Mouse (Mus musculus) CD4-positive, CD25-positive, alpha-beta regulatory T cell, adult 4 months (primary cell): ENCODE measurements at regions not wholly inside any gene's neighbourhood (a gene's known extent, or its start where the extent isn't known, plus 50 kb on each side); places are given as distances from the start of the nearest gene placed in this dataset.

Source experiments
- ATAC-seq: one replicate; pipeline ENCODE4 v1.8.0; 2017

DNA sequence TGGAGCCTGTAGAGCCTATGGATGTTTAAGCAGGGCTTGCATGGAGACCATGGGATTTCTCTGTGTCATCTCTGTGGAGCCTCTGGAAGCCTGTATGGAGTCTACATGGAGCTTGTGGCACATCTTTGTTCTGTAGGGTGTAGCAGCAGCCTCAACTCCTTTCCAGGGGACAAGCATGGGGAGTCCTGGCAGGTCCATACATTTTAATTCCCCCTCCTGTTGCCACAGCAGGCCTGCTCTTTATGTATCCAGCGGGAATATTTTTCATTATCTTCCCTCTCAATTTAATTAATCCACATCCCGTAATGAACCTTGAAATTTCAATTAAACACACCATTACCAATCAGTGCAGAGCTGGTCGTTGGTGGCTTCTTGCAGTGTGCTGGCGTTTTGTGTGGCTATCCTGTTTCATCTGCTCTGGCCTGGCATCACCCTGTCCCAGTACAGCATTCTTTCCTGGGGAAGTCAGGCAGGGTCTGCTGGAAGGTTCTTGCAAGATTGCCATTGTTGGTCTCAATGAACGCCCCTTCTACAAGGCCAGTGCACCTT lies 81.8 kb upstream of the Hdac4 start:
- no peak for ATAC-seq

DNA sequence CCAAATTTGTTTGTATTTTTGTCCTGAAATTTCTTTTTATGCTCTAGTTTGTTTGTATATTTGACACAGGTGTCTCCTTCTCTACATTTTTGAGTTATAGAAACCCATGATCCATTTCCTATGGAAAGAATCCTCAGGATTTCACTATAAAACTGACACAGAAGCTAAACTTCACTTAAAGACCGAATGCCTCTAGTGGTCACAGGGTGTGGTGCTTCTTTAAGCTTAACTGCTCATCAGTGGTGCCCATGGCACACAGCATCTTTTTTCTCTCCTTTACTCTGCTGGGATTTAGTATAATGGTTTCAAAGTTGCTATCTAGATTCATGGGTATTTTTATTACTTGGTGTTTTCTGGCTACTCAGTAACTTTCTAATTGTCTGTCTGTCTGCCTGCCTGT lies 79.9 kb upstream of the Hdac4 start:
- no peak for ATAC-seq

DNA sequence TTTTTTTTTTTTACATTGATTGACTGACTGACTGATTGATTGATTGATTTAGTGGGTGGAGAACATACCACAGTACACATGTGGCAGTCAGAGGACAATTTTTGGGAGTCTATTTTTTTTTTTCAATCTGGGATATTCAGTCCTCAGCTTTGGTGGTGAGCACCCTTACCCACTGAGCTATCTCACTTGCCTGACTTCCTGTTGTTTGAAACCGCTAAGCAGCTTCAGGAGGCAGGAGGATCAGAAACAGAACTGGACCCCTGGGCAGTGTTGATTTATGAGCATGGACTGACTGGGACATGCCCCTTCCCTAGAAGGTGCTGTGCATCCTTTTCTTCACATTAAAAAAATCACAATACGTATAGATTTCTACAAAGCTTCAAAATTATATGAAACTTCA lies 78.3 kb upstream of the Hdac4 start:
- ATAC-seq = no peak

GRCm38 (mm10) chr1:92271676-92272291 lies 76.3 kb upstream of the Hdac4 start:
- ATAC-seq = no peak

GRCm38 (mm10) chr1:92270486-92271058 lies 75.1 kb upstream of the Hdac4 start:
- no peak for ATAC-seq

- ATAC-seq = no peak
Measured at GRCm38 (mm10) chr1:92269464-92269863, 74.0 kb upstream of the Hdac4 start.

GRCm38 (mm10) chr1:92264941-92265340 lies 69.4 kb upstream of the Hdac4 start:
- no peak for ATAC-seq

GRCm38 (mm10) chr1:92259715-92260392 lies 64.4 kb upstream of the Hdac4 start:
- no peak for ATAC-seq

- no peak for ATAC-seq
Measured at GRCm38 (mm10) chr1:92258026-92258425, 62.5 kb upstream of the Hdac4 start.

GRCm38 (mm10) chr1:92253086-92253485 lies 57.6 kb upstream of the Hdac4 start:
- no peak for ATAC-seq

GRCm38 (mm10) chr1:92250594-92251463 lies 55.3 kb upstream of the Hdac4 start:
- no peak for ATAC-seq
